Mouse (Mus musculus) lung, adult 18-20 months (tissue): ENCODE measurements around the gene Pemt.

Experiments
- DNase-seq, 2 experiments: peaks; one replicate each; pipeline ENCODE4 v3.0.0; 2022; ENCODE audit warnings: mixed read lengths in 2 of 2

Gene Pemt

GRCm38 (mm10) chr11:60046058-60046735, at the start of gene Pemt:
Gene Pemt (minus strand): TSS chr11:60046489.
- peak; percentile 96 for DNase-seq

GRCm38 (mm10) chr11:60094909-60095810, 48.9 kb upstream of the Pemt start:
- no peak for DNase-seq

- no peak for DNase-seq
Measured at GRCm38 (mm10) chr11:60093984-60094587, 47.8 kb upstream of the Pemt start.

GRCm38 (mm10) chr11:60093227-60093626, 46.9 kb upstream of the Pemt start:
- no peak for DNase-seq

GRCm38 (mm10) chr11:60091422-60091761, 45.1 kb upstream of the Pemt start:
- DNase-seq: peak in 1 of 2 experiments; percentile 29

- no peak for DNase-seq
Measured at GRCm38 (mm10) chr11:60090696-60091421, 44.6 kb upstream of the Pemt start.

GRCm38 (mm10) chr11:60088947-60089346, 42.7 kb upstream of the Pemt start:
- DNase-seq: no peak

- DNase-seq: no peak
Measured at GRCm38 (mm10) chr11:60086676-60087075, 40.4 kb upstream of the Pemt start.

- peak; percentile 38 to 41 for DNase-seq
Measured at GRCm38 (mm10) chr11:60084589-60084988, 38.3 kb upstream of the Pemt start.

GRCm38 (mm10) chr11:60076790-60077189, 30.5 kb upstream of the Pemt start:
- peak; percentile 54 to 72 for DNase-seq

- DNase-seq: no peak
Measured at GRCm38 (mm10) chr11:60076183-60076582, 29.9 kb upstream of the Pemt start.

GRCm38 (mm10) chr11:60073936-60074502, 27.7 kb upstream of the Pemt start:
- DNase-seq: no peak

GRCm38 (mm10) chr11:60073121-60073520, 26.8 kb upstream of the Pemt start:
- no peak for DNase-seq

- peak in 1 of 2 experiments; percentile 6 for DNase-seq
Measured at GRCm38 (mm10) chr11:60071221-60071620, 24.9 kb upstream of the Pemt start.

- peak; percentile 37 to 38 for DNase-seq
Measured at GRCm38 (mm10) chr11:60070599-60070998, 24.3 kb upstream of the Pemt start.

- no peak for DNase-seq
Measured at GRCm38 (mm10) chr11:60068631-60069030, 22.3 kb upstream of the Pemt start.

GRCm38 (mm10) chr11:60067646-60068045, 21.4 kb upstream of the Pemt start:
- DNase-seq: no peak

GRCm38 (mm10) chr11:60065267-60065666, 19.0 kb upstream of the Pemt start:
- DNase-seq: no peak

- DNase-seq: no peak
Measured at GRCm38 (mm10) chr11:60061504-60062006, 15.3 kb upstream of the Pemt start.

- DNase-seq: no peak
Measured at GRCm38 (mm10) chr11:60060026-60060425, 13.7 kb upstream of the Pemt start.

GRCm38 (mm10) chr11:60058441-60058840, 12.2 kb upstream of the Pemt start:
- no peak for DNase-seq

GRCm38 (mm10) chr11:60057987-60058386, 11.7 kb upstream of the Pemt start:
- DNase-seq: no peak
